Mouse (Mus musculus): ENCODE measurements around the gene Kdm1b. TPM values are rescaled to one million over a fixed set of nuclear protein-coding genes. Genes with fewer than 3 reads are reported as not detected.

Kdm1b gene
- polyA plus RNA-seq, 1 experiment from 2014 or later = 15.4 TPM

Other genes starting within 250 kb of the Kdm1b start
- gene Kif13a, start 113.6 kb upstream of the Kdm1b start, polyA plus RNA-seq (2014; fragmentation: Nextera tagmentation; extraction: Ambion mirVana) = 14.7 and 14.8 TPM in 2 replicates
- gene Nhlrc1, start 28.6 kb upstream of the Kdm1b start, polyA plus RNA-seq (2014; fragmentation: Nextera tagmentation; extraction: Ambion mirVana) = 3.1 and 3.6 TPM in 2 replicates
- 24.2 and 29.9 TPM in 2 replicates for gene Tpmt, start 1.2 kb downstream of the Kdm1b start, polyA plus RNA-seq (2014; fragmentation: Nextera tagmentation; extraction: Ambion mirVana)
- gene Dek, start 62.7 kb downstream of the Kdm1b start, polyA plus RNA-seq (2014; fragmentation: Nextera tagmentation; extraction: Ambion mirVana) = 271 and 280 TPM in 2 replicates
- gene Rnf144b, start 79.2 kb downstream of the Kdm1b start, polyA plus RNA-seq (2014; fragmentation: Nextera tagmentation; extraction: Ambion mirVana) = 1.5 and 2.0 TPM in 2 replicates

All from stomach, embryonic 14.5 days (tissue).